Mouse (Mus musculus) heart, postnatal 0 days (tissue): ENCODE data around the gene Iqcj.

ENCODE experiments used
- CTCF ChIP-seq: IDR thresholded peaks from 2 replicates; pipeline ENCODE4 v1.5.1; 2016; ENCODE audit warnings: antibody characterized with exemption, control low read depth, low read depth
- EP300 ChIP-seq: IDR thresholded peaks from 2 replicates; pipeline ENCODE4 v1.6.1; 2016; ENCODE audit warnings: antibody characterized with exemption, low read depth

DNA sequence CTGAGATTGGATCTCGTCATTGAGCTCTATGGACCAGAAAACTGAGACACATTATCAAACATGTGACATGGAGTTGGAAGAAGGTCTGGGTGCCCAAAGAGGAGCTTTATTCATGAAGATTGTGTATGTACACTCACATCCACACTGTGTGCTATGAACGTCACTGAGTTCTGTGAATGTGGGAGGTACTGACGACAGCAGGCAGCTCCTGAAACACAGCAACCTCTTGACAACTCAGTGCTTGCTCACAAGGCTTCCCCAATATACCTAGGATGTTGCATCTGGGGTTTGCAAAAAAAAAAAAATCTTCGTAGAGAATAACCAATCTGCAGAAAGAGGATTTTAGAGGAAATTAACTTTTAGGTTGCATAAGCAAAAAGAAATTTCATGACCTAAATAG is 31.1 kb downstream of the Iqcj start:
- TF ChIP-seq CTCF (no peak), EP300 (no peak)
